Mouse (Mus musculus) bone marrow macrophage, adult 2 months (primary cell): ENCODE measurements around the gene Rrp1b.
"Not testable (repeated sequence)": the region's sequence is repeated elsewhere in the genome, so short reads cannot be mapped to it uniquely, and the experiment has no call there.

Experiments
- CTCF ChIP-seq: IDR thresholded peaks from 2 replicates; pipeline ENCODE4 v1.5.1; 2012; ENCODE audit warnings: low read depth, mild to moderate bottlenecking, low read length, moderate library complexity
- POLR2A ChIP-seq: IDR thresholded peaks from 2 replicates; pipeline ENCODE4 v1.6.1; 2012; ENCODE audit warnings: mild to moderate bottlenecking, low read depth, low read length, borderline replicate concordance

DNA sequence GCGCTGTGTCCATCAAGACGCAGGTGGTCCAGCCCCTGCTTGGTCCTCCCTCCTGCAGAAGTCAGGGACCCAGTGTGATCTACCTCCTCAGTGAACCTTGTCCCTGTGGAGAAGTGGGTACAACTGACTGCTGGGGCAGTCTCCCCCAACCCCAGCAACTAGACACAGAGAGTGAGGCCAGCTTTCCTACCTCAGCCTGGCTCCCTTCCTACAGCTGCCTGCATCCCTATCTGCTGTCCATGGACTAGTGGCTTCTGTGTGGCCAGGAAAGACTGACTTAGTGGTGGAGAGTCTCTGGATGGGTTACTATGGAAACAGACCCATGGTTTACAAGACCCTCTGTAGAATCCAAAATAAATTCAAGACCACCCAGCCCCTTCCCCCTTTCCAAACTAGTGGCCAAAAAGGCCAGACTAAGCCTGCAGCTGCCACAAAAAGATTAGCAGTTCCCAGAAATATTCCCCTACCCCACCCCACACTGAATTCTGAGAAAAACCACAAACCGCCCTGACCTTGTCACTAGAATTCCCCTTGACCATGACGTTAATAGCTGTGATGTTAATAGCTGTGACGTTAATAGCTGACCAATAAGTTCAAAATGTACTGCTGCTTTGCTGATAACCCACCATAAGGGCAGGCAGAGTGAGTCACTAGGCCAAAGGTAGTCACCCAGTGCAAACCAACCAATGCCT lies 72.6 kb downstream of the Rrp1b start:
- TF ChIP-seq POLR2A, CTCF: not testable (repeated sequence)
